8 mouse cellular contexts compared by ENCODE assay signal in genomic region chr3:69290294-69290693, GRCm38 (mm10). TPM values are rescaled to one million over a fixed set of nuclear protein-coding genes. Genes with fewer than 3 reads are reported as not detected.
A peak's percentile ranks its signal among the peaks of the same experiment; 100 is the strongest.
DNase-seq lines count a peak whose midpoint lies in the region; ATAC-seq and TF ChIP-seq lines count a peak whose summit lies in the region.

No protein-coding gene starts in this region.

- DNase-seq in adrenal gland, postnatal 10 days: peak; percentile 92
- peak; percentile 72 for DNase-seq in hindbrain, embryonic 14.5 days (ENCODE audit: low spot score)
- peak; percentile 23 to 36 for DNase-seq in left cerebral cortex, postnatal 36 days (ENCODE audit: low spot score in 2 of 2)
- DNase-seq in ovary, postnatal 10 days (ENCODE audit: low spot score): peak; percentile 13

- H3K27me3 ChIP-seq in intestine, embryonic 16.5 days (replicated peaks; ENCODE audit: control insufficient read depth, insufficient read depth, low read length): no peaks in the 10 kb centered on the region
- no peaks in the 10 kb centered on the region for H3K27me3 ChIP-seq in intestine, postnatal 0 days (replicated peaks; ENCODE audit: control insufficient read depth, insufficient read depth, low read length)
- H3K27me3 ChIP-seq in hindbrain, embryonic 14.5 days (ENCODE audit: control insufficient read depth, insufficient read depth, low read length): no peaks in the 10 kb centered on the region

- WGBS in intestine, embryonic 16.5 days: 62% methylated on average over 7 of the region's 7 CpGs
- WGBS in intestine, postnatal 0 days: 57% methylated on average over 7 of the region's 7 CpGs
- 41% methylated on average over 7 of the region's 7 CpGs for WGBS in hindbrain, embryonic 14.5 days

- TF ChIP-seq CTCF in intestine, postnatal 0 days (IDR thresholded peaks at IDR 0.05; ENCODE audit: low read depth): no peak

- ATAC-seq in intestine, embryonic 16.5 days: 0 out of 2 replicates have a peak, but pooled peaks have one; percentile 13
- ATAC-seq in intestine, postnatal 0 days: no peak
- peak; percentile 53 for ATAC-seq in frontal cortex, adult (ENCODE audit: low TSS enrichment)
- peak; percentile 93 for ATAC-seq in hindbrain, embryonic 14.5 days (ENCODE audit: low FRiP score)
- ATAC-seq in megakaryocyte, adult 5-6 weeks (ENCODE audit: poor library complexity, severe bottlenecking): no peak

- no peaks in the 10 kb centered on the region for H3K4me1 ChIP-seq in intestine, embryonic 16.5 days (ENCODE audit: control insufficient read depth, insufficient read depth, low read length)
- no peaks in the 10 kb centered on the region for H3K4me1 ChIP-seq in intestine, postnatal 0 days (replicated peaks; ENCODE audit: control insufficient read depth, insufficient read depth, low read length)
- H3K4me1 ChIP-seq in hindbrain, embryonic 14.5 days (replicated peaks; ENCODE audit: control insufficient read depth, insufficient read depth, low read length): 0 out of 2 replicates have a peak, but pooled peaks cover 8% of the 10 kb centered on the region

- no peak overlapping the region for H3K4me2 ChIP-seq in intestine, embryonic 16.5 days (ENCODE audit: low read depth, low read length)
- H3K4me2 ChIP-seq in intestine, postnatal 0 days (replicated peaks; ENCODE audit: low read depth): no peak overlapping the region
- peak overlapping the region; percentile 36 for H3K4me2 ChIP-seq in hindbrain, embryonic 14.5 days (replicated peaks)

- H3K4me3 ChIP-seq in intestine, embryonic 16.5 days (ENCODE audit: low read length): no peak overlapping the region
- H3K4me3 ChIP-seq in intestine, postnatal 0 days (ENCODE audit: low read depth, low read length): no peak overlapping the region
- no peak overlapping the region for H3K4me3 ChIP-seq in hindbrain, embryonic 14.5 days (replicated peaks; ENCODE audit: low read length)

- H3K9me3 ChIP-seq in intestine, embryonic 16.5 days (ENCODE audit: control insufficient read depth, low read length): no peaks in the 10 kb centered on the region
- H3K9me3 ChIP-seq in intestine, postnatal 0 days (ENCODE audit: control insufficient read depth): no peaks in the 10 kb centered on the region
- no peaks in the 10 kb centered on the region for H3K9me3 ChIP-seq in hindbrain, embryonic 14.5 days (ENCODE audit: control insufficient read depth, low read length)

- H3K9ac ChIP-seq in intestine, embryonic 16.5 days (ENCODE audit: low read depth, low read length): no peak overlapping the region
- no peak overlapping the region for H3K9ac ChIP-seq in intestine, postnatal 0 days (ENCODE audit: low read depth, low read length)
- H3K9ac ChIP-seq in hindbrain, embryonic 14.5 days: no peak overlapping the region

- no peak overlapping the region for H3K27ac ChIP-seq in intestine, embryonic 16.5 days (ENCODE audit: low read length)
- H3K27ac ChIP-seq in intestine, postnatal 0 days (ENCODE audit: low read depth, low read length): no peak overlapping the region
- 0 out of 2 replicates have a peak overlapping the region, but pooled peaks have one; percentile 11 for H3K27ac ChIP-seq in hindbrain, embryonic 14.5 days

- H3K36me3 ChIP-seq in intestine, embryonic 16.5 days (ENCODE audit: control insufficient read depth, insufficient read depth, low read length): no peaks in the 10 kb centered on the region
- H3K36me3 ChIP-seq in intestine, postnatal 0 days (ENCODE audit: control insufficient read depth, insufficient read depth): no peaks in the 10 kb centered on the region
- no peaks in the 10 kb centered on the region for H3K36me3 ChIP-seq in hindbrain, embryonic 14.5 days (replicated peaks; ENCODE audit: control insufficient read depth, insufficient read depth)

- intact Hi-C loops in left cerebral cortex, postnatal 36 days (cut with DNase I): no loop called here

RNA-seq across cellular contexts. Expression of gene Ppm1l, which starts 26.4 kb away (rescaled TPM):
- polyA plus RNA-seq in intestine, embryonic 16.5 days (2015; fragmentation: Nextera tagmentation; extraction: Ambion mirVana): 3.3 and 3.4 TPM in 2 replicates
- 2.8 and 3.0 TPM in 2 replicates for polyA plus RNA-seq in intestine, postnatal 0 days (2015; fragmentation: Nextera tagmentation; extraction: Ambion mirVana)
- total RNA-seq in adrenal gland, postnatal 10 days (2021): 10 to 100 TPM; 11.1 to 13.0 TPM
- 26.6 and 27.4 TPM in 2 replicates for polyA plus RNA-seq in hindbrain, embryonic 14.5 days (2014; fragmentation: Nextera tagmentation; extraction: Ambion mirVana)
- 10 to 100 TPM; 87.0 to 88.8 TPM for total RNA-seq in left cerebral cortex, postnatal 36 days (2021)
- 0.58 and 0.62 TPM in 2 replicates for total RNA-seq in megakaryocyte, adult 5-6 weeks (2015)
- total RNA-seq in megakaryocyte, adult 5-6 weeks (2017): 0.77 and 1.3 TPM in 2 replicates

Comparison
In these comparisons a context has a peak if more than half of its experiments do, and no peak if none do; other contexts are left out.
1. ATAC-seq: peak in intestine, embryonic 16.5 days (single experiment), frontal cortex, adult (single experiment) and hindbrain, embryonic 14.5 days (single experiment); none in intestine, postnatal 0 days (single experiment) and megakaryocyte, adult 5-6 weeks (single experiment).
2. DNase-seq: peak in every context shown above with its lines; median percentile 92 in adrenal gland, postnatal 10 days; 72 in hindbrain, embryonic 14.5 days; 30 in left cerebral cortex, postnatal 36 days; 13 in ovary, postnatal 10 days.
3. RNA of gene Ppm1l, which starts 26.4 kb away (total RNA-seq): 87.0 to 88.8 TPM in left cerebral cortex, postnatal 36 days and 11.1 to 13.0 TPM in adrenal gland, postnatal 10 days; 0.58 to 1.3 TPM in megakaryocyte, adult 5-6 weeks; every median in the first group is over 4 times any median in the second.